Mouse (Mus musculus) cortical plate, adult 2 months (tissue): Measurements from ENCODE around the gene Cdk5.

Experiments
- CTCF ChIP-seq: fragments of 200-500 bp; IDR thresholded peaks from 2 replicates; pipeline ENCODE4 v1.5.1; 2011; ENCODE audit warnings: mild to moderate bottlenecking, control low read depth, low read length; ENCODE audit not compliant: insufficient read depth; ENCODE audit errors: extremely low read depth
- POLR2A ChIP-seq: fragments of 200-500 bp; IDR thresholded peaks from 2 replicates; pipeline ENCODE4 v1.6.1; 2011; ENCODE audit warnings: mild to moderate bottlenecking, low read length, control low read depth; ENCODE audit not compliant: insufficient read depth; ENCODE audit errors: extremely low read depth

DNA sequence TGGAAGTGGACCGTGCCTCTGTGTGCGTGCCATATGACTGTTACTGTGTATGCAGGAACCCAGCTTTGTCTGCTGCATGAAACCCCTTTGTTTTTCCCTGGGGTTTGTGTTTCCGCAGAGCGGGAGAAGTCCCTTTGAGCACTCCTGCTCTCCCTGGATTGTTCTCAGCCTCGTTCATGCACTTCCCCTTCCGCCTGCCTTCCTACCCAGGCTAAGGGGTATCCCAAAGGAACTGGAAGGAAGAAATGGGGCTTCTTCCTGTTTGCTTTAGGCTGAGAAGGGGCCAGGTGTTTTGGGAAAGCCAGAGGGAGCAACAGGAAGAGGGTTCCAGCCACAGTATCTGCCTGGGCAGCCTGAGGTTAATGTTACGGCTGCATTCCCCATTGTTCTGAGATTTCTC, 32.3 kb upstream of the Cdk5 start:
- TF ChIP-seq CTCF: no peak
- no peak for TF ChIP-seq POLR2A
